Mouse (Mus musculus) frontal cortex, postnatal 10 days (tissue): ENCODE measurements around the gene Polg2.
"Not testable (repeated sequence)": the region's sequence is repeated elsewhere in the genome, so short reads cannot be mapped to it uniquely, and the experiment has no call there.

Experiments
- DNase-seq, 2 experiments: peaks; one replicate each; pipeline ENCODE4 v3.0.0; 2022; ENCODE audit warnings: low spot score in 2 of 2, mixed read lengths in 1 of 2

The Polg2 gene

DNA sequence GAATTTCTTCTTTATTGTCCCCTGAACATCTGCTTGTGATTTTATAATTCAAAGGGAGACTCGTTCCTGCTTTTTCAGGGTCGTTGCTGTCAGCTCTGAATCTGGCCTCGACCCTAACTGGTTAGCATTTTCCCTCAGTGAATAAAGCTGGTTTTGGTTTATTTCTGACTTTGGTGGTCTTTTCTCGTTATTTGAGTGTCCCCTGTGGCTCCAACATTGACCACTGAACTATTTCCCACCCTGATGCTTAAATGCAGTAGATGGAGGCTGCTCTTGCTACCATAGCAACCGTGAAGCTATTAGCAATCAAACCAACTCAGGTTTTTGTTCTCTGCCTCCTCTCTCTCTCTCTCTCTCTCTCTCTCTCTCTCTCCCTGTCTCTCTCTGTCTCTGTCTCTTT, 51.4 kb downstream of the Polg2 start:
- DNase-seq = no peak

DNA sequence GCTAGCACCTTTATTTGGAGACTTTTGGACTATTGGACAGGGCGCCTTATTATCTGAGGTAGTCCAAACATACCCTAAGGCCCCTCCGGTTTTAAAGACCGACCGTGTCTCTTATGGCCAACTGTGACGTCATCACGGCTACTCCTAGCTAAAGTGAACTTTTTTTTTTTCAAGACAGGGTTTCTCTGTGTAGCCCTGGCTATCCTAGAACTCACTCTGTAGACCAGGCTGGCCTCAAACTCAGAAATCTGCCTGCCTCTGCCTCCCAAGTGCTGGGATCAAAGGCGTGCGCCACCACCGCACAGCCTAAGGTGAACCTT, 54.5 kb downstream of the Polg2 start:
- not testable (repeated sequence) for DNase-seq

DNA sequence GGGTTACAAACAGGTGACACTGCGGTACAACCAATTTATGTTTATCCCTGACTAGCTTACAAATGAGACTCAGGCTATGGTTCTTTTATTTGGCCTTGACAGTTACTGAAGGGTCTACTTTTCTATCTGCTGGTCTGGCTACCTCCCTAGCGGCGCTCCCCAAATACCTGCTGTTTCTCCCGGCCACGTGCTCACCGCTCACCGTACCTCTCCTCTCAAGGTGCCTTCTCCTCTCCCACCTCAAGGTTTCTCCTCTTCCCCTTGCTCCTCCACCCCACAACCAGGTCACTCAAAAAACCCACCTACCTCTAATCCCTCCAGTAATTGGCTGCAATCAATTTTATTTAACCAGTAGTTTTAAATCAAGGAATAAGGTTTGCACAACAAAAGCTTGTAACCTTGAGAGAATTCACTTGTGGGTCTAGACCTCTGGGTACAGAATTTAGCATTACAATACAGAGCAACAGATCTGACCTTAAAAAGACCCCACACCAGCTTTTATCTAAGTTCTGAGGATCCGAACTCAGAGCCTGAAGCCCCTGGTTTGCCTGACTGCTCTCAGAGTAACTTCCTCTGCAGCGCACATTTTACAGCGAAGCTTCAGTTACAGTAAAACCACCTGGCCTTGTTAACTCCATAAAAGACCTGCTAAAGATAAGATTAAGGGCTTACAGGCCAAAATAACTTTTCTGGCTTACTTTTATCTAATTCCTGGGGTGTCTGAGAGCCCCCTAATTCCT, 55.0 kb downstream of the Polg2 start:
- DNase-seq = no peak

DNA sequence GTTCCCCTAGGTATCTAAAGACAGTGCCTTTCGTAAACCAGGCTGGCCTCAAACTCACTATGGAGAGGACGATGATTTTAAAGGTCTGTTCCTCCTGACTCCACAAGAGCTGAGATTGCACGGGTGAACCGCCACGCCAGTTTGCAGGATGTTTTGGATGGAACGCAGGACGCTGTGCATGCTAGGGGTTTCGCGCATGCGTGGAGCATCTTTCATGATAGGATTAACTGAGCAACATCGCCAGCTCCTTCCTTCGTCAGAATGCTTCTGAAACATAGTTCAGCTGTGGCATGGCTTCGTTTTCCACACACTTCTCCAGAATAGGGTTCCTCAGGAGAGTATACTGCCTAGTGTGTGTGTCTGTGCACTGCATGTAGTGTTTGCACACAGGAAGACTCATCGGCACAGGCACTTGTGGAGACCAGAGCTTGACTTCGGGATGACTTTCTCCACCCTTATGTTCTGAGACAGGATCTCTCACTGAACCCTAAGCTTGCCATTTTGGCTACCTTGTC, 55.7 kb downstream of the Polg2 start:
- DNase-seq = no peak

DNA sequence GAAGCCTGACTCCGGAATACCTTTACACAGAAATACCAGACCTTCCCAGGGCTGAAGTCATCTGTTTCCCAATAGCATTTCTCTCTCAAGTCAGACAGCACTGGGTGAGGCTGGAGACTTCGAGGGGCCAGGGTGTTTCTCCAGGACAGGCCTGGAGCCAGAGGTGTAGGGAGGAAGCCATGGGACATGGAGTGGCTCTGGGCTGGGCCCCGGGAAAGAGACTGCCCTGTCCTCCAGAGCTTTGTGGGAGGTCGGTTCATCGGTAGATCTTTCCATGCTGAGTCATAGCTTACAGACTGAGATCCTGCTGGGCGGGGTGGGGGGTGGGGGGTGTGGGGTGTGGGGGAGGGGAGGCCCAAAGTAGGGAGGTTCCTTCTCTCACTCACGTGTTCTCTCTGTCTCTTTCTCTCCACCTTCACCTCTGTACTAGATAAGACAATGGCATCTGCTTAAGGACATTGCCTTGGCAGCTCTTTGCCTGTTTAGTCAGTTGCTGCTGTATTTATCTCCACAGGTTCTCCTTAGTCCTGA, 56.4 kb downstream of the Polg2 start:
- DNase-seq = no peak

DNA sequence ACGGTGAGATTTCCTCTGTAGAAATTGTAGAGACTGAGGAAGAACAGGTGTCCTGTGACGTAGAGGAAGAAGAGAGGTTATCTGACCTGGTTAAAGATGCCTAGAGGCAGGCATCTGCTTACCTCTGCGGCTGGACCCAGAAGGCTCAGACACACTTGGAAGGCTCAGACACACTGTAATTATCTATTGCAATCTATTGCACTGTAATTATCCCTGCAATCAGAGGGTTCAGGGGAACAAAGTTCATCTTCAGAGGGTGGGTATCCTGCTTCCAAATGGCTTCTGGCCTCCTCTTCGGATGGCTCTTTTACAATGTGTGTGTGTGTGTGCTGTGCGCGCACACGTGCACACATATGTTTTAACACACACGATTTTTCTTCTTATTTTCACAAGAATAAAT, 59.0 kb downstream of the Polg2 start:
- DNase-seq = no peak
